Mouse (Mus musculus) embryo, embryonic 11.5 days (tissue): ENCODE data around the gene Ip6k1.
A peak's percentile ranks its signal among the peaks of the same experiment; 100 is the strongest.

Experiments used
- DNase-seq: peaks from one replicate; pipeline ENCODE4 v3.0.0-alpha.2; 2012; ENCODE audit warnings: low read depth, low spot score

The Ip6k1 gene

DNA sequence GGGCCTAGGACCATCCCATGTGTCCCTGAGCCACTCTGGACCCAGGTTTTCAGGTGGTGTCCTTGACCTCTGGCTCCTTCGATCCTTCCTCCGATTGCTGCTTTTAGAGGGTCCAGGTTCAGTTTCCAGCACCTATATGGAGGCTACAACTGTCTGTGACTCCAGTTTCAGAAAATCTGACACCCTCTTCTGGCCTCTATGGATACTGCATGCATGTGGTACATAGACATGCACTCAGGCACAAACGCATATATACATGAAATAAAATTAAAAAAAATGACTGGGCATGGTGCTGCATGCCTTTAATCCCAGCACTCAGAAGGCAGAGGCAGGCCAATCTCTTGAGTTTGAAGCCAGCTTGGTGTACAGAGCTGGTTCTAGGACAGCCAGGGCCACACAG, 25.6 kb downstream of the Ip6k1 start:
- DNase-seq: no peak

DNA sequence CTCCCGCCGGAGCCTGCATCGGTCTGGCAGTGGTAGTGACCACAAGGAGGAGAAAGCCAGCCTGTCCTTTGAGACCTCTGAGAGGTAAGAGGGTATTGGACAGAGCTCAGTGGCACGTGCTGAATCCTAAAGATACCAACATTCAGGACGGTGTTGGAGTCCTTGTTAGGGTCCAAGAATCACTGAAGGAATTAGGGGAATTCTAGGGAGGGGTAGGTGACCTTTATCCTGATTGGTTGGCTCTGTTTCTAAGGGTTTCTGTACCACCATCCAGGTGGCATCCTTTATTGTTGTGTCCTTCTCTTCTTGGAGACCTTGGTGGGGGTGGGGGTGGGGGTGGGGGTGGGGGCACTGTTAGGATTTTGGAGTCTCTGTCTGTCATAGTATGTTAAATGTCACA, 29.8 kb downstream of the Ip6k1 start:
- DNase-seq: no peak

DNA sequence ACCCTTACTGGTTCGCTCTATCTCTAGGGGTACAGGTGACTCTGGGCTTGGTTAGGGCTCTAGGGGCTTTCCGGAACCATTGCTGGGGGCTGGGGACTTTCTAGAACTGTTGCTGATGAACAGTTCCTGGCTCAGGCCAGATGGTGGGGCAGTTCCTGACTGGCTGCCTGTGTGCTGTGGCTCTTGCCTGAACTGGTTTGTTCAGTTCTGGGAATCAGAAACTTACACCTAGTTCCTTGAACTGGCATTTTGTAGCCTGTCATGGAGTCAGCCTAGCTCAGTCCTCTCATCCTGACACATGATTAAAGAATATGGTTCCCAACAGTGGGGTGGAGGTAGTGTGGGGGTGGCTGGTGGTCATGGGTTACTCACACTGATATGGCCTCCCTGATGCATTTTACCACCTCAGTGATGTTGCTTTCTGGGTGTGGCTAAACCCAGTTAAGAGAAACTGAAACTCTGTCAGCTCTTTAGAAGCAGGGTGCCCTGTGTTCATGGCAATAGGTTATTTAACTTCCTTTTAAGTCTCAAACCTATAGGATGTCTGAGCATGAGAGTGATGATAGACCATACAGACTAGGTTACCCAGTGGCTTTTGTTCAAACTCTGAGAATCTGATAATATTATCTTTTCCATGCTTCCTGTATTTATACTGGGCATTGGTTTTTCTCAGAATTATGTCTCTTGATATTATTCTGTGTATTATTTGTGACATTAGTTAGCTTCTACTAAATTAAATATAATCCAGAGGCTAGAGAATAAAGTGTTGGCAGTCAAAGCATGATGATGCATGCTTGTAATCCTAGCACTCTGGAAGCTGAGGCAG, 33.2 kb downstream of the Ip6k1 start:
- DNase-seq: no peak

DNA sequence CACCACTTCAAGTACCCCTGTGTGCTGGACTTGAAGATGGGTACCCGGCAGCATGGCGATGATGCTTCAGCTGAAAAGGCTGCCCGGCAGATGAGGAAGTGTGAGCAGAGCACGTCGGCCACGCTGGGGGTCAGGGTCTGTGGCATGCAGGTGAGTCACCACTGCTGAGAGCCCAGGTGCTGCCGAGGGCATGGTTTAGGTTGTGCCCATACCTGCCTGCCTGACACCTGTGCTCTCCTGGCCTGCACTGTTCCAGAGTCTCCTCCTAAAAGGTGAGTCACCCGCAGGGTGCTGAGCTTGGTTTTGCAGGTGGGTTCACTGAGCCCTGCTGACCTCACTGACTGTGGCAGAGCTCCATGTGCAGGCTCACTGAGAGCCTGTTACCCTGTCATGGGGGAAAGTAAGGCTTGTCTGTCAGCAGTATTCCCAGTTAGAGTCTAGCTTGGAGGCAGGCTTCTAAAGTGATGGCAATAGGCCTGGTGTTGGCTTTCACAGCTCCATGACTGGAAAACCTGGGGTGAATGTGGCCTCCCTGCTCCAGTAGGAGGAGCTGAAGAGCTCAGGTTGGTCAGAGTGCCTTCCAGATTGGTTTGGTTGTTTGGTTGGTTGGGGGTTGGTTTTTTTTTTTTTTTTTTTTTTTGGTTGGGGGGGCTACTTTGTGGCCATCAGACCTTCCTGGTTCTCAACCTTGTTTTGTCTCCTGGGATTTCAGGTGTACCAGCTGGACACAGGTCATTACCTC, 42.6 kb downstream of the Ip6k1 start:
- no peak for DNase-seq

DNA sequence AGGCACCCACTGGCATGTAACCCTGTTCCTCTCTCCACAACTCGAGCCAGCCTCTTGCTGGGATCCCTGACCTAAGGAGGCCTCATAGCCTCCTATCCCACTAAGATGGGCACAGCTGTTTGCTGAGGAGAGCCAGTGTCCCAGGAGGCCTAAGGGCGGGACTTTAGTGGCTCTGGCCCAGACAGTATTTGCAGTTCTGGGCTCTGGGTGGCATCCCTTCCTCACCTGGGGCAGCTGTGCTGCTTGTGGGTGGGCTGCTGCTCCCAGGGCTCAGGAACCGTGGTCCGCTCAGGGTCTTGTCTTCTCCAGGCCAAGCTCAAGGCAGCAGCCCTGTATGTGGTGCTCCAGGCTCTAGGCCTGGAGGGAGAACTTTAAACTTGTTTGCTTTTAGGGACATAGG, 44.3 kb downstream of the Ip6k1 start:
- no peak for DNase-seq

DNA sequence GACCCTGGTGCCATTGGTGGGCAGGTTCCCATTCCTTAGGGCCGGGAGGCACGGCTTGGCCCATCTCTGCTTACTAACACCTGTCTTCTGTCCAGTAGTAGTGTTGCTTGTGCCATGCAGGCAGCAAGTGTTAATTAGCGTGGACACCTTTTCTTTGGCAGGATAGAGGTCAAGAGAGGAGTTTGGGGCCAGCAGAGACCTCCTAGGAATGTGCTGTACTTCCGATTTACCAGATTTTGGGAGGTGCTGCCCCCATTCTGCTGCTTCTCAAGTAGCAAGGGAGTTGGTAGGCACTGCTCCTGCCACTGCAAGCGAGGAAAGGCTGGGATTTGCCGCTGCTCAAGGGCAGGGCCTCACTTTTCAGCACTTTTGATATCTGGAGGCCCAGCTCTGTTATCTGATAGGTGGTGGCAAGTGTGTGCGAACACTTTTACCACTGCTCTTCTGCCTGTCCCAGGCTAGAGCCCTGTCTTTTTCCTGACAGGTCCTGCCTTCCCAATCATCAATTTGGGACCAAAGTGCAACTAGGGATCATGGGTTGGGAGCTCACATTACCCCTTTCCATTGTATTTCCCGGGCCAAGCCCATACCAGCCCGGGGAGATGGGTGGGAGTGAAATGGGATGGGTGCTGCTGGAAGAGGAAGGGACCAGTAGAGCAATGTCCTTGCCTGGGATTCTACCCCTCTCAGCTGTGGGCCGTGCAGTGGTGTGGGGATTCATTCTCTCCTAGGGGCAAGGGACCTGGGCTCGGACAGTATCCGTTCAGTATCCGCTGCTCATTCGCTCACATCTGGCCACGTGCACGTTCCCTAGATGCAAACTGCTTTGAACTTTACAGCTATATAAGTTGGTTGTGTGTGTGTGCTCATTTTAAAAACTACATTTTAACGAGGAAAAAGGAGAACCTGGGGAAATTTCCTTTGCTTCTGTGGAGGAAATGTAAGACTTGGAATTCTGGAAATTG, 45.6 kb downstream of the Ip6k1 start:
- no peak for DNase-seq

DNA sequence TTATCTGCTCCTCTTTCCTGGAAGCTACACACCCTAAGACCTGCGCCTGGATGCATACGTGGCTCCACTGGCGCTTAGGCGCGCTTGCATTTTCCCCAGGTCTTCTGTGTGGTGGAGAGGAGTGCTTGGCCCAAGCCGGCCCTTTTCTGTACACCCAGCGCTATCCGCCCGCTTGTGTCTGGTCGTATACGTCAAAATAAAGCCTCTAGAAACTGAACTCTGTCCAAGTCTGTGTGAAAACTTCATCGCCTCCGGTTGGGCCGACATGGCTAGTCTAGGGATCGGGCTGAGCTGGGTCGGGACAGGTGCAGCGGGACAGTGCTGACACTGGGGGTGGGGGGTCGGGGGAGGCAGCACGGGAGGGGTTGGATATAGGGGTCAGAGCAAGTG, 46.3 kb downstream of the Ip6k1 start:
- DNase-seq: no peak

DNA sequence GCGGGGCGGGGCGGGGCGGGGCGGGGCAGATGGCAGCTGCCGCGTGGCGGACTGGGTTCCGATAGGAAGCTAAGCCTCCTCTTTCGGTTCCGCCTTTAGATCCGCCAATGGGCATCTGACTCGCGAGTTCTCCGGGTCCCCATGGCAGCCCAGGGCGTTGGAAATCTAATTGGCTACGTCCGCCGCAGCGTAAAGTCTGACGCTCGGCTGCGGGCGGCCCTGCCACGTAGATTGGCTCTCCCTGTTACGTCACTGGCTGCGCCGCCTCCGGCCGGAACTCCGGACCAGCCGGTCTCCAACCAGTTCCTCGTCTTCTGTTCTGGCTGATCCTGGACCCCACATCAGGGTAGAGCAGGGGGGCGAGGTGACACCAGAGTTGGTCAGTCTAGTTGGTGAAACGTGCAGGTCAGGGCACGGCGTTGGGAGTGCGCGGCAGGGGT, 46.7 kb downstream of the Ip6k1 start, which contains the start of gene Gmppb:
TSS of gene Gmppb (plus strand) at position 227 of the 440 bp plus-strand sequence.
- peak; percentile 91 for DNase-seq

DNA sequence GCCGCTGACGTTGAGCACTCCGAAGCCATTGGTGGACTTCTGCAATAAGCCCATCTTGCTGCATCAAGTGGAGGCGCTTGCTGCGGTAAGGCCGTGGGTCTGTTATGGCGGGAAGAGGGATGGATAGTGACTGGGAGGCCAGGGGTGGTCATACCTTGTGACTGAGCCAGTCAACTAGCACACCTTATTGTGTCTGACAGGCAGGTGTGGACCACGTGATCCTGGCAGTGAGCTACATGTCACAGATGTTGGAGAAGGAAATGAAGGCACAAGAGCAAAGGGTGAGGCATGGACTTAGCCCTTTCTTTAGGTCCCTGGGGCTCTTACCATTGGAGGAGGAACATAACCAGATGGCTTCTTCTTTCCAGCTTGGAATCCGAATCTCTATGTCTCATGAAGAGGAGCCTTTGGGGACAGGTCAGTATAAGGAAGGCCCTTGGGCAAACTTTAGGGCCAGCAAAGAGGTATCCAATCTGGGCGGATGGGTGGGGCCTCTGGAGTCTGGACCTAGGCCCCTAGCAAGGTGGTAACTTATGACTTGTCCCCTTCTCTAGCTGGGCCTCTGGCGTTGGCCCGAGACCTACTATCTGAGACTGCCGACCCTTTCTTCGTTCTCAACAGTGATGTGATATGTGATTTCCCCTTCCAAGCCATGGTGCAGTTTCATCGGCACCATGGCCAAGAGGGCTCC, 47.4 kb downstream of the Ip6k1 start:
- no peak for DNase-seq

DNA sequence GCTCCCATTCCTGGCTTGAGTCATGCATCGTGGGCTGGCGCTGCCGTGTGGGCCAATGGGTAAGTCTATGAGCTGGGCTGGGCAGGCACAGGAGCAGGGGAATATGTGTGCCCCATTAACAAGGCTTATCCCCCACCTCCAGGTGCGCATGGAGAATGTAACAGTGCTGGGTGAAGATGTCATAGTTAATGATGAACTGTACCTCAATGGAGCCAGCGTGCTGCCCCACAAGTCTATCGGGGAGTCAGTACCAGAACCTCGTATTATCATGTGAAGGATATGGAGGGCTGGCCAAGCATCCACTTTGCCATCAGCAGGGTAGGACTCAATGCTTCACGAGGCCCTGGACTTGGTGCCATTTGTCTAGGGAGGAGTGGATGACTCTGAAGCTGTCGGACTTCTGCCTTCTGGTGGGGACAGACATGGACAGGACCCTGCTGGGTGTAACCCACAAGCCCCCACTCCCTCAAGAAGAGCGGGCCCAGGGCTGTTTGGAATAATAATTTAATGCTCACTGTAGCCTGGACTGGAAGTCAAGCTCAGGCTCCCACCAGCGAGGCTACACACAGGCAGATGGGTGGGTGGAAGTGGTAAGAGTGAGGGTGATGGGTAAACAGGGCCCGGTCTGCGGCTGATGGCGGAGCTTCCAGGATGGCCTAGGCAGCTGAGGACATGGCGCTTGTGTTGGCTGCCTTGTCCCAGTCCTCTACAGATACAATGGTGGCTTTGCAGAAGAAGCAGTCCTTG, 49.1 kb downstream of the Ip6k1 start:
- DNase-seq: no peak

DNA sequence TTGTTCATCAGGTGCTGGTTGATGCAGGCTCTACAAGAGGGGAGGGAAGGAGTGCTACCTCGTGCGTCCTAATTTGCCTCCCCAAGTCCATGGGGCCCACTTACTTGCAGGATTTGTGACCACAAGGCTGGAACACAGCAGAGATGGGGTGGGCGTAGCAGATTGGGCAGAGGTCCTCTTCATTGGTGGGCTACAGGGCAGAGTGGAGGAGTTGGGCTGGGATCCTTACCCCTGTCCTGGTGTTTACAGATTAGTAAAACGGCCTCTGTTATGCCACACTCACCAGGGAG, 49.6 kb downstream of the Ip6k1 start:
- no peak for DNase-seq

DNA sequence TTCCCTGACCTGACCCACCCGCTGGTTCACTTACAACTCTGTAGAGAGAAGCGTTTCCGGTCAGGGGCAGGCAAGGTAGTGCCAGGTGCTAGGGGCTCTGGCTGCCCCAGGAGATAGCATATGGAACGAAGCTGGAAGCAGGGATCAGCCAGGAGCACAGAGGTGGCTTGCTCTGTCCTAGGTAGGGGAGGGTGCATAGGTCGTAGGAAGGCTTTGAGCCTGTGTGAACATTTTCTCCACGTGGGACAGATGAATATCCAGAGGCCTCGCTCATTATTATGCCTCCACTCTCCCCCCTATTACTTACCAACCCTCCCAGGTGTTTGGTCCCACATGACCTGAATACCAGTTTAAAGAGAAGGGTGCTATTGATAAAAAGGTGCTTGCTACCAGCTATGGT, 50.1 kb downstream of the Ip6k1 start:
- no peak for DNase-seq

DNA sequence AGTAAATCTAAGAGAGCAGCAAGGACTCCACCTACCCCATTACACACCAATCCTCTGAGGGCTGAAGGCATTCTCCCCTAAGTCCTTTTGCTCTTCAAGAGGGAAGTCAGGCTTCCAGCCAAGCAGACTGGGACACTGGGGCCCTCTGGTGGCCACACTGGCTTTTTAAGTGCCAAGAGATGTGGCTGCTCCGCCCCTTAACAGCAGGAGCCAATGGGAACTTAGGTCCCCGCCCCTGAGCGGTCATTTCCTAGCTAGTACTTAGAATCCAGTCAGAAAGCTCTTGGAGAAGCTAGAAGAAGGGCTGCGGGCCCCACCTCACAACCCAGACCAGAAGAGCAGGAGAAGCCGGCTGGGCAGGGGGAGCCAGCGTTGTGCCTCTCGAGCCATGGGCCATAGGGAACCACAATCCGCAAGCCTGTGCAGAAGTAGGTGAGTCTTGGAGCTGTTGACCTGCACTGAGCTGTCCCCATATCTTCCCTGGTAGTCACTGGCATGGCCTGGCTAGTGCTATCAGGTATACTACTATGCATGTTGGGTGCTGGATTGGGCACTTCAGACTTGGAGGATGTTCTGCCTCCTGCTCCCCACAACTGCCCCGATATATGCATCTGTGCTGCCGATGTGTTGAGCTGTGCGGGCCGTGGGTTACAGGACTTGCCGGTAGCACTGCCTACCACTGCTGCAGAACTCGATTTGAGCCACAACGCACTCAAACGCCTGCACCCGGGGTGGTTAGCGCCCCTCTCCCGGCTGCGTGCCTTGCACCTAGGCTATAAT, 50.8 kb downstream of the Ip6k1 start, which contains the start of gene Amigo3:
TSS of gene Amigo3 (plus strand) at position 275 of the 780 bp plus-strand sequence.
- DNase-seq: peak; percentile 90

DNA sequence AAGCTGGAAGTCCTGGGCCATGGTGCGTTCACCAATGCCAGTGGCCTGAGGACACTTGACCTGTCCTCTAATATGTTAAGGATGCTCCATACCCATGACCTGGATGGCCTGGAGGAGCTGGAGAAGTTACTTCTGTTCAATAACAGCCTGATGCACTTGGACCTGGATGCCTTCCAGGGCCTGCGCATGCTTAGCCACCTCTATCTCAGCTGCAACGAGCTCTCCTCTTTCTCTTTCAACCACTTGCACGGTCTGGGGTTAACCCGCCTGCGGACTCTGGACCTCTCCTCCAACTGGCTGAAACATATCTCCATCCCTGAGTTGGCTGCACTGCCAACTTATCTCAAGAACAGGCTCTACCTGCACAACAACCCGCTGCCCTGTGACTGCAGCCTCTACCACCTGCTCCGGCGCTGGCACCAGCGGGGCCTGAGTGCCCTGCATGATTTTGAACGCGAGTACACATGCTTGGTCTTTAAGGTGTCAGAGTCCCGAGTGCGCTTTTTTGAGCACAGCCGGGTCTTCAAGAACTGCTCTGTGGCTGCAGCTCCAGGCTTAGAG, 51.4 kb downstream of the Ip6k1 start:
- no peak for DNase-seq

DNA sequence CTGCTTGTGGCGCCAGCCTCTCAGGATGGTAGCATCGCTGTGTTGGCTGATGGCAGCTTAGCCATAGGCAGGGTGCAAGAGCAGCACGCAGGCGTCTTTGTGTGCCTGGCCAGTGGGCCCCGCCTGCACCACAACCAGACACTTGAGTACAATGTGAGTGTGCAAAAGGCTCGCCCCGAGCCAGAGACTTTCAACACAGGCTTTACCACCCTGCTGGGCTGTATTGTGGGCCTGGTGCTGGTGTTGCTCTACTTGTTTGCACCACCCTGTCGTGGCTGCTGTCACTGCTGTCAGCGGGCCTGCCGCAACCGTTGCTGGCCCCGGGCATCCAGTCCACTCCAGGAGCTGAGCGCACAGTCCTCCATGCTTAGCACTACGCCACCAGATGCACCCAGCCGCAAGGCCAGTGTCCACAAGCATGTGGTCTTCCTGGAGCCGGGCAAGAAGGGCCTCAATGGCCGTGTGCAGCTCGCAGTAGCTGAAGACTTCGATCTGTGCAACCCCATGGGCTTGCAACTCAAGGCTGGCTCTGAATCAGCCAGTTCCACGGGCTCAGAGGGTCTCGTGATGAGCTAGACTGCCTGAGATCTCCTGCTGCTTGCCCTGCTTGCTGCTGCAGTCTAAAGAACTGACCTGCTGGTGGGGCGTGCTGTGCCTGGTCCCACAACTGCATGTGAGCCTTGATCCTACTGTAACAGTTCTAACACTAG, 52.2 kb downstream of the Ip6k1 start:
- DNase-seq: no peak

DNA sequence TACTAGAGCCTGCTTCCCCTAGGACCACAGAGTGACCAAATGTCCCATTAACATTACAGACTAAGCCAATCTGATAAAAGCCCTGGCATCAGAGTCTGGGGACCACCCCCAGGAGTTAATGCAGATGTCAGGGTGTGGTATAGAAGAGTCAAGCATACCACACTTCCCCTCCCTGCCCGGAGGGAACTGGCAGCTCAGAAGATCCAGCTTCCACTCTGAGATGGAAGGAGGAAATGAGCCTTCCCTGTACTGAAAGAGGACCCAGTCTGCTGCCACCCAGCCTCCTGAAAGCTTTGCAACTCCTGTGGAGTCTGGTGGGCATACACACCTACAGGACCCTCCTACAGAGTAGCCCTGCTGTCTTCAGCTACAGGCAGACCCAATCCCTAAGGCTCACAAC, 52.8 kb downstream of the Ip6k1 start:
- no peak for DNase-seq

DNA sequence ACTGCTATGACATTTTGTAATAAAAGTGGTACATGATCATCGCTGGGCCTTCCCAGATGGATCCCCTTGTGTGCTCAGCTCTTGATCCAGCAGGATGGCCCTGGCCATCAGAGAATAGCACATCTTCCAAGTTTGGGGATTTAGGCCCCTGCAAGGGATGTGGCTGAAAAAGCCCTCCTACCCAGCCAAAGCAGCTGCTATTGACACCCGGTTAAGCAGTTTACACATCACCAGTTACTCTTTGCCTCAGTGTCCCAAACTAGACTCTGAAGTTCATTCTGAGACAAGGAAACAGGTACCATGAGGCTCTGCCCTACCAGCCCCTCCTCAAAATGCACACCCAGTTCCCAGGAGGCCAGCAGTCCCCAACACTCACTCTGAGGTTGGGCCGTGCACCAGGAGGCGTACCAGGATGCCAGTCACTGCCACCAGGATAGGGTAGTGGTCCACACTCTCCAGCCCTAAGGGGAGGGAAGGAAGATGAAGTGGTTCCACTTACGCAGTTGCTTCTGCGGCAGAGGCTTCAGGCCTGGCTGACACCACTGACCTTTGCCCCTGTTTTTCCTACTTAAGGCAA, 53.4 kb downstream of the Ip6k1 start:
- DNase-seq: no peak
